Mouse (Mus musculus) heart, postnatal 0 days (tissue): ENCODE data around the gene Fchsd2.

ENCODE experiments used
- CTCF ChIP-seq: IDR thresholded peaks from 2 replicates; pipeline ENCODE4 v1.5.1; 2016; ENCODE audit warnings: antibody characterized with exemption, control low read depth, low read depth
- EP300 ChIP-seq: IDR thresholded peaks from 2 replicates; pipeline ENCODE4 v1.6.1; 2016; ENCODE audit warnings: antibody characterized with exemption, low read depth

DNA sequence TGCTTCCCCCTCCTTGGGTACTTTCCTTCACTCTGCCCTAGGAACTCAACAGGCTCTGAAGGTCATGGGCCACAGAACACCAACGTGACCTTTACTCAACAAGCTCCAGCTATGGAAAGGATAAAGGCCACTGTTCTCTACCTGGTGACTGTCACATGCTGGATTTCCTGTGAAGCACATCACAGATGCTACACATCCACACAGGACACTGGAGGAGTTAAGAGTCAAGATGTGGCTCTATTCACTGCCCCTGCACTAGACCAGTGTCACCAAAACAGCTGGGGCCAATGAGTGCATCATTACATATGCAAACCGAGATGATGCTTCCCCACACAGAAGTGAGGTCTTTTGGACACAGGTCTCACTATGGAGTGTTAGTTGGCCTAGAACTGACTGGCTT lies 25.1 kb upstream of the Fchsd2 start:
- no peak for TF ChIP-seq EP300
- no peak for TF ChIP-seq CTCF
